Mouse (Mus musculus) urinary bladder, postnatal 25 days (tissue): ENCODE data around the gene Uba52.

Experiments used
- DNase-seq: peaks from one replicate; pipeline ENCODE4 v3.0.0; 2022; ENCODE audit warnings: low spot score

The Uba52 gene

DNA sequence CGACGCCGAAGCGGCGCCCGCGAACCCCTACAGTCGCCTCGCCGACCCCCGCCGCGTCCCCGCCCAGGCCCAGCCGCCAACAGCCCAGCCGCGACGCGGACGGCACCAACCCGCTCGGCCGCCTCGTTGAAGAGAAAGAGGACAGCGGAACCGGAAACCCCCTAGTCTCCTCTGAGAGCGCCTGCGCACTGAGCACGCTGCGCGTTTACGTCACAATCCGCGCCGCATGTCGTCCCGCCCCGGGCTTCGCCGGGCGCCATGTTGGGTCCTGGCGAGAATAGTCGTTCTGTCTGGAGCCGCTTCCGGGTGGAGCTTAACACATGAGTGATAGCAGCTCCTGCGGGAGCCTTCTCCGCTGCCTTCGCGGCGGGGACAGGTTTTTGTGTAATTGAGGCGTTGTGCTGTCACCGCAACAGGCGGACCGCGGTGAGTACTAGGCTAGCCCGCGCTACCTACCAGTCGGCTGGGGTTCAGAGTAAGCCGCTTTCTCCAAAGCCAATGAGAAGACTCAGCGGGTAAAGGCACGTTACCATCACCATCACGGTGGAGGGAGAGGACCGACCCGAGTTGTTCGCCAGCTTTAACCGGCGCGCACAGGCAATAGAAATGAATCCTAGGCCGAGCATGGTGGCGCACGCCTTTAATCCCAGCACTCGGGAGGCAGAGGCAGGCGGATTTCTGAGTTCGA is at the start of gene Uba52:
Gene Uba52, minus strand, starts transcription at position 574 of the 688 bp plus-strand sequence.
- DNase-seq, result peak; percentile 94

DNA sequence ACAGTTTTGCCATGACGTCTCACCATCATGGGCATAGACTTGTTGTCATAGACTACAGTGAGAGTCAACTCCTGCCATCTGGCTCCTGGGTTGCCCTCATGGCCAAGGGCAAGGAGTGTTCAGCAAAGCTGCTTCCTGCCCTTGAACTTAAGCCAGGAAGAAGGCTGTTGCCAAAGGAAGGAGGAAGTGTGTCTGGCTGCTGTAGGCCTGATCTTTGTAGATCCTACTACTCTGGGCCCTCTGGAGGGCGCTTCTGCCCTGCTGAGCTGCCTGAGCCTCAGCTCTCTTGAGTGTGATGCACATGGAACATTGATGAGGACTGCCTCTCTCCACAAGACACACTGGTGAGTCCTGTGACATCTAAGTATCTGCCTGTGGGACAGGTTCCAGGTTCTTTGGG is 49.5 kb upstream of the Uba52 start:
- no peak for DNase-seq

DNA sequence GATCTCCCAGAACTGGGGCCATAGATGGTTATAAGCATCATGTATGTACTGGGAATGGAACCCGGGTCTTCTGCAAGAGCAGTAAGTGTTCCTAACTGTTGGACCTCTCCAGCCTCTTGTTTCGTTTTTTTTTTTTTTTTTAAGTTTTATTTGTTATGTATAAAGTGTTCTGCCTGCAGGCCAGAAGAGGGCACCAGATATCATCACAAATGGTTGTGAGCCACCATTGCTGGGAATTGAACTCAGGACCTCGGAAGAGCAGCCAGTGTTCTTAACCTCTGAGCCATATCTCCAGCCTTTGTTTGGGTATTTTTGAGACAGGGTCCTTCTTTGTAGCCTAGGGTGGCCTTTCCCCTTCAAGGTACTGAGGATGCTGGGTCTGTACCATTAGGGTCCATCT is 48.4 kb upstream of the Uba52 start:
- DNase-seq, result no peak

DNA sequence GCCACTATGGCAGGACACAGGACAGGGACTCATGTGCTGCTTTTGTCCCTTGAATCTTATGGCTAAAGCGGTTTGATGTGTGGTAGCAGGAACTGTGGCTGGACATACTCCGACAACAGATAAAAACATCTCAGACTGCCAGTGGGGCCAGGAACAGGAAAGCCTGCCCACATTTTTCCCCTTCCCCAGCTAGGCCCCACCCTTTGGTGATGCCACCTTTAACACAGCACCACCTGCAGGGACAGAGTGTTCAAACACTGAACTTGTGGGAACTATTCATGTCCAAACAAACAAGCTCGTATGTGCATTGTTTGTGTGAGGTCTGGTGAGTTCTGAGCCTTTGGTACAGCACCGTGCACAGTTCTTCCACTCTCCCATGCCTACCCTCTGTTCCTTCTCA is 47.7 kb upstream of the Uba52 start:
- no peak for DNase-seq

DNA sequence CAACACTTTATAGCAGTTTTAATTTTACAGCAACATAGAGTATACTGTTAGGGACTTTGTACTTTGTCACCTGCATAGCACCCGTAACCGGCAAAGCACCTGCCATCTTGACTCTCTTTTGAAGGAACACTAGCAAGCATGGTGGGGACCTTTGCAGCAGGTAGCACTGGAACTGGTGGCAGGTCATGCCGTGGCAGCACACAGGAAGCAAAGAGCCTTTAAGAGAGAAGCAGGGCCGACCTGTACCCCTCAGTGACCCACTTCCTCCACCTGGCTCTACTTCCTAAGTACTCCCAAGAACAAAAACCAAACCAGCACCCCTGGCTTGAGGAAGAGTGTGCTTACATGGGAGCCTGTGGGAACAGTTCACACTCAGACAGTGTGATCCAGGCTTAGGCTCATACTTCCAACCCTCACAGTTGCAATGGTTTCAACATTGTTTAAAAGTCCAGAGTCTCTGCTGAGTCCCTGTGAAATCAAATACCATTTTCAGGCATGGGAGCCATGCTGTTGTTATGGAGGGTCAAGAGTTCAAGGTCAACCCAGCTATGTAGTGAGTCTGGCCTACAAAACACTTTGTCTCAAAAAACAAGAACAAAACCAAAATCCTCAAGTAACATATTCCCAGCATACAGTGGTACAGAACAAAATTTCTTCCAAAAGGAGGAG is 44.6 kb upstream of the Uba52 start:
- no peak for DNase-seq

DNA sequence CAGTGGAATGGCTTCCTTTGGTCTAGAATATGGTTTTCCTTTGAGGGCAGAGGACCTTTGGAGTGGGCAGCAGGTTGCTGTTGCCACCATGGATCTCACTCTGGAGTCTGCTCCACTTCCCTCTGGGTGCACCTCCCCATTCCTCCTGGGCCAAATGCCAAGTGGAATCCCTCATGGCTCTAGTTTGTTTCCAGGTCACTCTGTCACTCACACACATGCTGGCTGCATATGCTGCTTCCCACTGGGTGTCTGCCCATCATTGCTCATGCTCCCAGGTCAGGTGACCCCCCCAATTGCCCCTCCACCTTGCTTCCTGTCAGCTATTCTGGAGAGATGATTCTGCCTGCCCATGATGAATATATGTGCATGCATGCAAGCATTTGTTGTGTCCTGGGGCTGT is 43.1 kb upstream of the Uba52 start:
- DNase-seq, result no peak

DNA sequence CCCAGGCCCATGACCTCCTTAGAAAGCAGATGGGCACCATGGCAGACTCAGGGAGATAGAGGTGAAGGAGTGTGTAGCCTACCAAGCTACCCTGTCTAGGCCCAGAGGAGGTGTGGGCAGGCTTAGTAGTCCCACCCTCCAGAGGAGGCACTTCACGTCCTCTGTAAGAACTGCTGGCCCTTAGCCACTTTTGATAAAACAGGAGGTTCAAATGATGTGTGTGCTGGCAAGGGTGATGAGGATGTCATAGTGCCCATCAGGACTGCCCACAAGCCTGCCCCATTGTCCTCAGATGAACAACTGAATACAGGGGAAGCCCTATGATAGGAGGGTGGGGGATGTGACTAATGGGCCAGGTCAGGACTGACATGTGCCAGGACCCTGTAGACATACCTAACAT is 42.2 kb upstream of the Uba52 start:
- DNase-seq, result no peak

DNA sequence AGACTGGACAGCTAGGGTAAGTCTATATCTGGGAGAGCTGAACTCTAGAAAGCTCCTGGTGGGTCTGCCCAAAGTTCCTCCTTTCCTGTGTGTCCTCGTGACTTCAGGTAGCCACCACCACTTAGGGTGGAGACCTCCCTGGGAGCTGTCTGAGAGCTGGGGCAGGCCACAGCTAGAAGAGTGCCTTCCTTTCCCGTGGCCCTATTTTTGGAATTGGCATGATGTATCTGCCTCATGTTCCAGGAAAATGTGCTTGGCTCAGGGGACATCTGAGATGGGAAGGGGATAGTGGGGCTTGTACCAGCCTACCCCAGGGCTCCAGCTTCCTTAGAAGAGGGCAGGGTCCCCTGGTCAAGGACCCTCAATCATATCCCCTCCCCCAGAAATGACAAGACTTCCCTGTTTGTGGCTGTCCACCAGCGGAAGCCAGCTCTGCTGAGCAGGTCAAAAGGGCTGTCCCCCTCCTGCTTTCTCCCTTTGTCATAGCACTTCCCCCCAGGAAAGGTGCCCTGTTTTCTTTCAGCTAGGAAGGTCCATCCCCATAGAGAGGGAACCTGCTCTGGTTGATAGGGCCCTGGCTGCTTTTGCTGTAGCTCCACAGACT is 41.1 kb upstream of the Uba52 start:
- DNase-seq, result no peak

DNA sequence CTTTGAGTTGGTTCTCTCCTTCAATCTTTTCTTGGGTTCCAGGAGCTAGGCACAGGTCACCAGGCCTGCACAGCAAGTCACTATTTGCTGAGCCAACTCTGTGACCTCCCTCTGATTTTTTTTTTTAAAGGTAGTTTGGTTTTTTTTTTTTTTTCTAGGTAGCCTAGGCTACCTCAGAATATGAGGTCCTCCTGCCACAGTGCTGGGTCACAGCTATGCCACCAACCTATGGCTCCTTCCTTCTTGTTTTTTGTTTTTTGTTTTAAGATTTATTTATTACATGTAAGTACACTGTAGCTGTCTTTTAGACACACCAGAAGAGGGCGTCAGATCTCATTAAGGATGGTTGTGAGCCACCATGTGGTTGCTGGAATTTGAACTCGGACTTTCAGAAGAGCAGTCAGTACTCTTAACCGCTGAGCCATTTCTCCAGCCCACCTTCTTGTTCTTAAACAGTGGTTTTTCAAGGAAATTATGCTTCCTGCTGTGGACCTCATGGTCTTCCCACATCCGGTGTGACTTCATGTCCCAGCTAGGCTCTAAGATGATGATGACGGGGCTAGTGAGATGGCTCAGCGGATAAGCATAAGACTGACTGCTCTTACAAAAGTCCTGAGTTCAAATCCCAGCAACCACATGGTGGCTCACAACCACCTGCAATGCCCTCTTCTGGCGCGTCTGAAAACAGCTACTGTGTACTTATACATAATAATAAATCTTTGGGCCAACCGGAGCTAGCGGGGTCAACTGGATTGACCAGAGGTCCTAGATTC is 39.0 kb upstream of the Uba52 start:
- DNase-seq, result no peak

DNA sequence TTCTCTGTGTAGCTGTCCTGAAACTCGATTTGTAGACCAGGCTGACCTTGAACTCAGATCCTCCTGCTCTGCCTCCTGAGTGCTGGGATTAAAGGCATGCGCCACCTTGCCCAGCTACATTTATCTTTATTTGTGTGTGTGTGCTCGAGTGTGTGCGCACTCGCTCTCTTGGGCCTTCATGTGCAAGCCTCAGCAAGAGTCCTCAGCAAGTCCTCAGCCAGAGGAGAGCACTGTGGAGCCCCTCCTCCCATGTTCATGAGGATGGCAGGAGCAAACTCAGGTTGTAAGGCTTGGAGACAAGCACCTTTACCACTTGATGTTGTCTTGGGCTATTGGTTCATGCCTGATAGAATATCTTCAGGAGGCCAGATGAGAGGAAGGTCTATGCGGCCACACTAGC is 37.2 kb upstream of the Uba52 start:
- no peak for DNase-seq

DNA sequence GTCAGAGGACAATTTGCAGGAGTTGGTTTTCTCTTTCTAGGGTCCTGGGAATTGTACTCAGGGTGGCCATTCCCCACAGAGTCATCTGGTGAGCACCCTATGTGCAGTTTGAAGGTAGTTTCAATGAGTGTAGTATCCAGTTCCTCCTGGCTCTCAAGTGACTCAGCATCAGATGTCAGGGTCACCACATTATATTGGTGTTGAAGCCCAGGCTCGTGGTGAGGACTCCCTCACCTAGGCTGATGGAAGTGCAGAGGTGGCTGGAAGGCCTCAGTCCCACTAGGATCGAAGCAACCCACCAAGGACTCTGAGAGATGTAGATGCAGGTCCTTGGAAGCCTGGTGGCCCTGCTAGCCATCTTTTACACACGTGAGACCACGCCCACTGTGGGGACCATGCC is 35.8 kb upstream of the Uba52 start:
- no peak for DNase-seq

DNA sequence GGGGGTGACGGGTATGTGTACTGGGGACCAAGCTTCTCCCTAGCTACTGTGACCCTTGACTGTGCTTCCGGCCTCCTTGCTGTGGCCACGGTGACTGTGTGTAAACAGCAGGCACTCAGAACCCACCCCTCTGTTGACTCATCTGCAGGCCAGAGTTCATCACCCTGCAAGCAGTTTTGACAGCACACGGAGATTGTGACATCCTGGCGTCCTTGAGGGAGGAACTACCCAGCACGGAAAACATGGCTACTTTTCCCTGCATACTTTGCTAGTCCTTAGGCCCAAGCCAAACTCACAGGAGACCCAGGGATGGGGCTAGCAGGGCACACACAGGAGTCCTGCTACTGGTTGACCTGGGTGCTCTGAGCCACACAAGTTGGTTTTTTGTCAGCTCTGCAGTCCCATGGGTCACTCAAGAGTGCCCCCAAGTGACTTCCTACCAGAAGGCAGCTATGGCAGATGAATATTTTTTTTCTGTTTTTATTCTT is 33.6 kb upstream of the Uba52 start:
- DNase-seq, result no peak

DNA sequence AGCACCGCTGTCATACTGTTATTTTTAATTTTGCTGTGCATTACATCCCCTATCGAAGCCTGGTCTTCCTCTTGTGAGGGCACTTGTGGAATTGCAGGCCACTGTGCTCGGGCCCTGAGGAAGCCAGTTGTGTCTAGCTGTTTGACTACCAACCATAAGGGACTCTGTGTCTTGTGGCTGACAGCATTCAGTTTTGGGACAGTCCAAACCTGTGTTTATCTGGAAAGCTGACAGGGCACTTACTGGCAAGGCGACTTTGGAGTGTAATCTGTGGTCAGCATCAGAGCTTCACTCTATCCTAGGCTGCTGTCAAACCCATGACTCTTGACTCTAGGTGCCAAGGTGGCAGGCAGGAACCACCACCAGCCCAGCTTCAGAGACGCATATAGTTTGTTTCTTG is 30.5 kb upstream of the Uba52 start:
- DNase-seq, result no peak

DNA sequence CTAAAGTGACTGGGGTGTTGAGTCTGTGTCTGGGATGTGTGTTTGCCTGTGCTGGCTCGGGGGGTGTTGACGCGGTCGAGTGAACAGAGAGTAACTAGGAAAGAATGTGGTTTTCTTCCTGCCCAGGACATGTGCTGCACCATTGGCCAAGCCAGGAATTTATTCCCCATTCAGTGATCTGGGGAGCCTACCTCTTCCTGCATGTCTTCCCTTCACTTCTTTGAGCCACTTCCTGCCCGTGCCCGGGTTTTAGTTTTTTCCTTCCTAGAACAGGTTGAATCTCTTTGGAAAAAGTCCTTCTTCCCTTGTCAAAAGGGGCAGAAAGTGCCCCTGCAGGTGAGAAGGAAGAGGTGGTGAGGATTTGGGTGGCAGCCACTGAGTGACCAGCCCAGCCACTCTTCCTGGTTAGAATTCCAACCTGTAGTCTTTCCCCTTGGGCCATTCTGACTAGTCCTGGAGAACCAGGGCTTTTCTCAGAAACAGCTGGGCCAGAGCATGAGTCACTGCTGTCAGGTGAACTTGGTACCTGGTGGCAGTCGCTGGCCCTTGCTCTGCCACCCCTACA is 30.0 kb upstream of the Uba52 start:
- DNase-seq, result no peak

DNA sequence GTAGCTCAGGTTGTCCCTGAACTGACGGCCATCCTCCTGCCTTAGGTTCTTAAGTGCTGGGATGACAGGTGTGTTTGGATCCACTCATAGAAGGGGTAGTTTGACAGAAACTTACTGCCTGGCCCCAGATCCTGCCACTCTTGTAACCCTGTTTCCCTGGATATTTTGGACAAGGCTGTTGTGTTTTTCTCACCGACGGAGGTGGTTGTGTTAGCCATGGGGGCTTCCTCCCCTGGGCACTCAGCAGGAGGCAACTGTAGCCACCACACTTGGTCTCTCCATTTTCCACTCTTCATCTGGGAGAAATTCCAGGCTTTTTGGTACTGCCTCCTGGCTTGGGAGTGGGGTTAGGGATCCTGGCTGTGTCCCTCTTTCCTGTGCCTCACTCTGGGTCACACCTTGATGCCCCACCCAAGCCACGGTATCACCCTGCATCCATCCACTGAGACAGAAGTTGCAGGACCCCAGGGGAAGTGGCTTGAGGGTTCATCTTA is 29.5 kb upstream of the Uba52 start:
- DNase-seq, result no peak

DNA sequence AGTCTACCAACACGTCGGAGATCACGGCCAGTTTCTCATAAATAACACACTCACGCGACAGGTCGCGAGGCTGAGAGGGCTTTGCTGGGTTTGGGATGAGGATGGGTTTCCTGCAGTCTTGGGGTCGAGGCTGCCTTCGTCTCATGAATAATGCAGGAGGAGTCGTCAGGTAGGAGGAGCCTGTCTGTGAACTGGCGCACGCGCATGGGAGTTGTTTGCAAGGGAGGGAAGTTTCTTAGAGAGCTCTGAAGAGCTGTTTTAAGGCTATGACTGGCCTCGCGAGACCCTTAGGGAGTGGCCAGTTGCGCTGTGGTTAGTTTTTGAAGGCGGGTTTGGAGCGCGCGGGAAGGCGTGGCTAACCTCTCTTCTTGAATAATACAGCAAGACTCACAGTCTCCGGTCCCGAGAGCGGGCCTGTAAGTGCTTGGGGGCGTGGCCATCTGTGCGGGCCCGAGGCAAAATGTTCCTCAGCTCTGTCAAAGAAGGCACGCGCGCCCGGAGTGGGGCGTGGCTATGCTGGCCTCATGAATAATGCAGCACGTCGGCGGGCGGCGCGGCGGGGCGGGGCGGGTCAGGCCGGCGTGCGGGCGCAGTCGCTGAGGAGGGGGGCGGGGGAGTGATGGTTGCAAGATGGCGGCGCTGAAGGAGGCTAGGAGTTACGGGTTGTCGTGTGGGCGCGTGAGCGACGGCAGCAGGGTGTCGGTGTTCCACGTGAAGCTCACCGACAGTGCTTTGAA is 28.6 kb upstream of the Uba52 start, which contains the start of gene Ell:
Gene Ell, plus strand, starts transcription at position 381 of the 737 bp plus-strand sequence.
- DNase-seq, result peak; percentile 99

DNA sequence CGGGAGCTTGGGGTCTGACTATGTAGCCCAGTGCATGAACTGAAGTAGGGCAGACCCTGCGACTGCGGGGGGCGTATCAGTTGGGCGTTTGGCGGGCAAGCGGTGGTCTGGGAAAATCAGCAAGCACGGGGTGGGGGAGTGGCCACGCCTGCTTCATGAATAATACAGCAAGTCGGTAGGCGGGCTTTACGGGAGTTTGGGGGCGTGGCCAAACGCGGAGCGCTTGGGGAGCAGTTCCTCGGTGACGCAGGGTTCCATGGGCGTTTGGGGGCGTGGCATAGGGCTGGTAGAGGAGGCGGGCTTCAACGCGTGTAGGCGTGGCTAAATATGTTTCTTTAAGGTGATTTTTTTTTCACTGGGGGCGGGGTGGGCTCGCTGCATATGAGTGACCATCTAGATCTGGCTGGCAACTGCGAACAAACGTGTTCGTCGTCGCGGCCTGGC is 28.1 kb upstream of the Uba52 start:
- DNase-seq, result peak; percentile 99

DNA sequence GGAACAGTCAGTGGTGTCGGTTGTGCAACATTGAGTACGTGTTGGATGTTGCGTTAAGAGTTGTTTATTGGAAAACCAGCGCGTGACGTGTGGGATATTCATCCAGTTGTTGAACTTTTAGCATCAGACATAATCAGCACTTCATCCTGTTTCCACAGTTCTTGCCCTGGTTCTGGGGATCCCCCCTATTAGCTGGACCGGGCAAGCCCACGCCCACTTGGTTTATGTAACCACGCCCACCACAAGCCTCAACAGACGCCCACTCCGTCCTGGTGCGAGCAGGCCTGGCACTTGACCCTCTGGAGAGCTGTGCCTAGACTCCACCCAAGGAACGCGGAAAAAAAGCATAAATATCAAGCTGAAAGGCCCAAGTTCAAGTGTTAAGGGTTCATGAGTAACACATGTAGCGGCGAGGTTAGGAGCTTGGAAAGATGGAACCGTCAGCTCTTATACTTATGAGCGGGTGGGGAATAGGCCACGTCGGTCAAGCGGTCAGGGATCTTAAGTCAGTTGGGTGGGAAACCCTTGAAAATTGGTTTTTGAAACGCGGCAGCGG is 27.5 kb upstream of the Uba52 start:
- DNase-seq, result peak; percentile 58

DNA sequence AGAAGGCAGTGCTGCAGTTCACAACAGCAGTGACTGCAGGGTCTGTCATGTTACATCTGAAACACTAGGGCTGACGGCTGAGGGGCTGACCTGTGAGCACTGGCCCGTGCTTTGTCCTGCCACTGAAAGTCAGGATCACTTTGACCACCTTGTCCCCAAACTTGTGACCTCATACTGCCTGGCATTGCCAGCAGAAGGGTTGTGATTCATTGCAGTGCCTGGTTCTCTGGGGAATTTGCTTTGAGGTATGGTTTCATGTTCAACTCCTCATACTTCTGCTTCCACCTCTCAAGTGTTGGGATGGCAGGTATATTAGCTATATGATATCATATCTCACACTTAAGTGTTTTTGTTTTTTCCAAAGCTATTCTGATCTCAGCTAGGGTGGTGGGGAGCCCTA is 25.1 kb upstream of the Uba52 start:
- no peak for DNase-seq

DNA sequence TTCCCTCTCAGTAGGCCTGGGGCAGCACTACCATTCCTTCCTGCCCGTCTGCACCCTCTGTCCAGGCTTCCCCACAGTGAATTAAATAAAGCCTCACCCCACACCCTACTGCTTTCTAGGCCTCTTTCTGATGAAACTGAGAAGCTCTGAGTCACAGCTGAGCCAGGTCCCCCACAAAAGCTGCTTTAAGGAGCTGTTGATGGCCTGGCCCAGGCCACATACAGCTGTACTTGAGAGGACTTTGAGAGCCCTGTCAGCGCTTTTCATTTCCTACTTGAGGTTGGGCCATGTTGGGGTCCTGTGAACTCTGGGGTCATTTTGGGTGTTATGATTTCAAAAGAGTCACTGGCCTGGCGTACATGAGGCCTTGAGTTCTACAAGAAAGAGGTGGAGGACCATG is 24.6 kb upstream of the Uba52 start:
- no peak for DNase-seq

DNA sequence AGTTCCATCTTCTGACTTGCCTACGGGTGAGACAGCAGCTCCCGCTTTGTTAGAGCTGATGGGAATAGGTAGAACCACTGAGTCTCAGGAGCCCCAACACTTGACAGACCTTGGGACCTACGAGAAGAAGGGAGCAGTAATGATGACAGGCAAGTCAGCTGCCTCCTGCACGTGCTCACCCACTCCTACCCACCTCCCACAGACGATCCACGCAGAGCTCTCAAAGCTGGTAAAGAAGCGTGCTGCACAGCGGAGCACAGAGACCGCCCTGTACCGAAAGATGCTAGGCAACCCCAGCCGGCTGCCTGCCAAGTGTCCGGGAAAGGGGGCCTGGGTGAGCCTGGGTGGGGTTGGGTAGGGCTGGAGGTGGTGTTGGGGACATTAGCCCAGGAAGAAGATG is 23.7 kb upstream of the Uba52 start:
- DNase-seq, result no peak
